Mouse (Mus musculus) hindbrain, embryonic 14.5 days (tissue): ENCODE measurements around the gene Ush1c. TPM values are rescaled to one million over a fixed set of nuclear protein-coding genes. Genes with fewer than 3 reads are reported as not detected.
"Not testable (repeated sequence)": the region's sequence is repeated elsewhere in the genome, so short reads cannot be mapped to it uniquely, and the experiment has no call there.

Experiments used
- ATAC-seq: fragments of 200-750 bp; cut with Nextera tagmentation; 2 replicates; pipeline ENCODE4 v1.8.0; 2017; ENCODE audit warnings: moderate number of reproducible peaks, mild to moderate bottlenecking, moderate TSS enrichment, moderate library complexity; ENCODE audit not compliant: low FRiP score
- DNase-seq: peaks from one replicate; pipeline ENCODE4 v3.0.0-alpha.2; 2015; ENCODE audit warnings: low spot score
- H3K27ac ChIP-seq: fragments of 300-500 bp; sonication (generic); 2 replicates; pipeline ENCODE4 v1.5.1; 2014; ENCODE audit warnings: mild to moderate bottlenecking, moderate library complexity
- H3K27me3 ChIP-seq: fragments of 300-500 bp; sonication (generic); 2 replicates; pipeline ENCODE4 v1.6.1; 2014; ENCODE audit warnings: mild to moderate bottlenecking, low read length, mixed read lengths; ENCODE audit not compliant: control insufficient read depth, insufficient read depth
- H3K36me3 ChIP-seq: fragments of 300-500 bp; sonication (generic); replicated peaks from 2 replicates; pipeline ENCODE4 v1.6.1; 2014; ENCODE audit not compliant: control insufficient read depth, insufficient read depth
- H3K4me1 ChIP-seq: fragments of 300-500 bp; sonication (generic); replicated peaks from 2 replicates; pipeline ENCODE4 v1.6.1; 2014; ENCODE audit warnings: antibody characterized with exemption, low read length, mixed read lengths; ENCODE audit not compliant: control insufficient read depth, insufficient read depth
- H3K4me2 ChIP-seq: fragments of 300-500 bp; sonication (generic); replicated peaks from 2 replicates; pipeline ENCODE4 v1.6.1; 2014; ENCODE audit warnings: mild to moderate bottlenecking, moderate library complexity
- H3K4me3 ChIP-seq: fragments of 300-500 bp; sonication (generic); replicated peaks from 2 replicates; pipeline ENCODE4 v1.5.1; 2014; ENCODE audit warnings: mild to moderate bottlenecking, low read length
- H3K9ac ChIP-seq: fragments of 300-500 bp; sonication (generic); 2 replicates; pipeline ENCODE4 v1.6.1; 2014
- H3K9me3 ChIP-seq: fragments of 300-500 bp; sonication (generic); 2 replicates; pipeline ENCODE4 v1.6.1; 2016; ENCODE audit warnings: low read length; ENCODE audit not compliant: control insufficient read depth
- WGBS: fragments of 180-500 bp; shearing (Covaris S2); extraction: QIAGEN DNeasy Blood & Tissue Kit; methylation state at CpG from one replicate; pipeline ENCODE4 v1.1.7; 2014; 5-methylcytosine and 5-hydroxymethylcytosine counted together
- polyA plus RNA-seq: library from polyadenylated mRNA; unstranded; fragments of >200 nt; fragmentation: Nextera tagmentation; extraction: Ambion mirVana; gene quantifications from 2 replicates; pipeline ENCODE4 v1.2.1, GENCODE M21; 2014

The Ush1c gene
- polyA plus RNA-seq, 1 experiment from 2014 or later, result 1.8 TPM

- H3K27ac ChIP-seq, result no peak overlapping the region
- no peak overlapping the region for H3K9ac ChIP-seq
- no peaks in the 10 kb centered on the region; the same call in 1 of the 2 replicates for H3K4me1 ChIP-seq
- H3K27me3 ChIP-seq, result peaks cover 32% of the 10 kb centered on the region
- peak; percentile 82 for DNase-seq
- H3K4me3 ChIP-seq, result no peak overlapping the region
- H3K36me3 ChIP-seq, result no peaks in the 10 kb centered on the region
- peak; percentile 43; the same call in 1 of the 2 replicates for ATAC-seq
- H3K9me3 ChIP-seq, result no peaks in the 10 kb centered on the region
- no peak overlapping the region for H3K4me2 ChIP-seq
- 2% methylated on average over 3 of the region's 3 CpGs for WGBS
Measured at GRCm38 (mm10) chr7:46181590-46181989, 56.7 kb downstream of the Ush1c start.

GRCm38 (mm10) chr7:46179431-46180275 is 58.6 kb downstream of the Ush1c start, which contains the start of gene Abcc8:
Gene Abcc8 (minus strand): TSS chr7:46180033.
- H3K4me2 ChIP-seq, result peak within 1 kb of the TSS; percentile 88
- H3K36me3 ChIP-seq, result no peaks in the 10 kb centered on the region
- WGBS, result under 1% methylated on average over 65 of the region's 75 CpGs
- H3K27me3 ChIP-seq, result peaks cover 32% of the 10 kb centered on the region
- DNase-seq (no peak), ATAC-seq (peak; percentile 54; the same call in 1 of the 2 replicates)
- H3K27ac ChIP-seq, result no peak within 1 kb of the TSS
- peak within 1 kb of the TSS; percentile 66 for H3K9ac ChIP-seq
- no peaks in the 10 kb centered on the region; the same call in 1 of the 2 replicates for H3K4me1 ChIP-seq
- peak within 1 kb of the TSS; percentile 48 for H3K4me3 ChIP-seq
- no peaks in the 10 kb centered on the region for H3K9me3 ChIP-seq

GRCm38 (mm10) chr7:46168980-46169379 is 69.3 kb downstream of the Ush1c start:
- H3K9ac ChIP-seq, ATAC-seq, H3K36me3 ChIP-seq, H3K9me3 ChIP-seq, DNase-seq, H3K4me2 ChIP-seq, H3K27ac ChIP-seq, H3K27me3 ChIP-seq, H3K4me3 ChIP-seq, H3K4me1 ChIP-seq: not testable (repeated sequence)
- WGBS, result 89% methylated on average over 1 of the region's 1 CpGs

- Histone ChIP-seq H3K4me2 (no peak overlapping the region), H3K4me3 (no peak overlapping the region), H3K36me3 (no peaks in the 10 kb centered on the region), H3K27me3 (no peaks in the 10 kb centered on the region), H3K9ac (no peak overlapping the region), H3K27ac (no peak overlapping the region), H3K9me3 (no peaks in the 10 kb centered on the region), H3K4me1 (no peaks in the 10 kb centered on the region)
- ATAC-seq (no peak), DNase-seq (no peak)
- 94% methylated on average over 6 of the region's 6 CpGs for WGBS
Measured at GRCm38 (mm10) chr7:46168402-46168801, 69.9 kb downstream of the Ush1c start.

GRCm38 (mm10) chr7:46167901-46168300 is 70.4 kb downstream of the Ush1c start:
- ATAC-seq, result no peak

GRCm38 (mm10) chr7:46165876-46166275 is 72.4 kb downstream of the Ush1c start:
- H3K9ac ChIP-seq, result no peak overlapping the region
- no peaks in the 10 kb centered on the region for H3K36me3 ChIP-seq
- H3K9me3 ChIP-seq, result no peaks in the 10 kb centered on the region
- H3K27me3 ChIP-seq, result no peaks in the 10 kb centered on the region
- H3K4me1 ChIP-seq, result 0 out of 2 replicates have a peak, but pooled peaks cover 6% of the 10 kb centered on the region
- no peak overlapping the region for H3K4me3 ChIP-seq
- H3K4me2 ChIP-seq, result no peak overlapping the region
- DNase-seq, result no peak
- no peak overlapping the region for H3K27ac ChIP-seq
- ATAC-seq, result no peak
- 93% methylated on average over 11 of the region's 11 CpGs for WGBS

More at GRCm38 (mm10) chr7:46167901-46168300, 70.4 kb downstream of the Ush1c start:
- H3K9me3 ChIP-seq, result no peaks in the 10 kb centered on the region
- no peaks in the 10 kb centered on the region for H3K4me1 ChIP-seq
- H3K27ac ChIP-seq, result no peak overlapping the region
- no peaks in the 10 kb centered on the region for H3K27me3 ChIP-seq
- H3K9ac ChIP-seq, result no peak overlapping the region
- no peak for DNase-seq
- H3K4me3 ChIP-seq, result no peak overlapping the region
- 94% methylated on average over 7 of the region's 7 CpGs for WGBS
- H3K4me2 ChIP-seq, result no peak overlapping the region
- no peaks in the 10 kb centered on the region for H3K36me3 ChIP-seq

GRCm38 (mm10) chr7:46162731-46163130 is 75.6 kb downstream of the Ush1c start:
- Histone ChIP-seq H3K4me3 (no peak overlapping the region), H3K36me3 (no peaks in the 10 kb centered on the region), H3K4me2 (no peak overlapping the region), H3K27me3 (no peaks in the 10 kb centered on the region), H3K9ac (no peak overlapping the region), H3K27ac (no peak overlapping the region), H3K9me3 (no peaks in the 10 kb centered on the region), H3K4me1 (0 out of 2 replicates have a peak, but pooled peaks cover 6% of the 10 kb centered on the region)
- 79% methylated on average over 5 of the region's 5 CpGs for WGBS
- DNase-seq (no peak), ATAC-seq (no peak)

GRCm38 (mm10) chr7:46162132-46162727 is 76.1 kb downstream of the Ush1c start:
- H3K4me2 ChIP-seq, result no peak overlapping the region
- H3K27me3 ChIP-seq, result no peaks in the 10 kb centered on the region
- H3K4me3 ChIP-seq, result no peak overlapping the region
- DNase-seq (no peak), ATAC-seq (no peak)
- 62% methylated on average over 11 of the region's 11 CpGs for WGBS
- no peak overlapping the region for H3K9ac ChIP-seq
- H3K36me3 ChIP-seq, result no peaks in the 10 kb centered on the region
- H3K4me1 ChIP-seq, result 0 out of 2 replicates have a peak, but pooled peaks cover 6% of the 10 kb centered on the region
- no peaks in the 10 kb centered on the region for H3K9me3 ChIP-seq
- H3K27ac ChIP-seq, result no peak overlapping the region

- Histone ChIP-seq H3K36me3 (no peaks in the 10 kb centered on the region), H3K4me1 (0 out of 2 replicates have a peak, but pooled peaks cover 6% of the 10 kb centered on the region), H3K27me3 (no peaks in the 10 kb centered on the region), H3K9ac (no peak overlapping the region), H3K27ac (no peak overlapping the region), H3K4me2 (no peak overlapping the region), H3K4me3 (no peak overlapping the region), H3K9me3 (no peaks in the 10 kb centered on the region)
- no peak for ATAC-seq
- DNase-seq, result no peak
- 13% methylated on average over 3 of the region's 3 CpGs for WGBS
Measured at GRCm38 (mm10) chr7:46161615-46162014, 76.7 kb downstream of the Ush1c start.
